Mouse (Mus musculus): ENCODE results near the gene Adgrg1.

DNA sequence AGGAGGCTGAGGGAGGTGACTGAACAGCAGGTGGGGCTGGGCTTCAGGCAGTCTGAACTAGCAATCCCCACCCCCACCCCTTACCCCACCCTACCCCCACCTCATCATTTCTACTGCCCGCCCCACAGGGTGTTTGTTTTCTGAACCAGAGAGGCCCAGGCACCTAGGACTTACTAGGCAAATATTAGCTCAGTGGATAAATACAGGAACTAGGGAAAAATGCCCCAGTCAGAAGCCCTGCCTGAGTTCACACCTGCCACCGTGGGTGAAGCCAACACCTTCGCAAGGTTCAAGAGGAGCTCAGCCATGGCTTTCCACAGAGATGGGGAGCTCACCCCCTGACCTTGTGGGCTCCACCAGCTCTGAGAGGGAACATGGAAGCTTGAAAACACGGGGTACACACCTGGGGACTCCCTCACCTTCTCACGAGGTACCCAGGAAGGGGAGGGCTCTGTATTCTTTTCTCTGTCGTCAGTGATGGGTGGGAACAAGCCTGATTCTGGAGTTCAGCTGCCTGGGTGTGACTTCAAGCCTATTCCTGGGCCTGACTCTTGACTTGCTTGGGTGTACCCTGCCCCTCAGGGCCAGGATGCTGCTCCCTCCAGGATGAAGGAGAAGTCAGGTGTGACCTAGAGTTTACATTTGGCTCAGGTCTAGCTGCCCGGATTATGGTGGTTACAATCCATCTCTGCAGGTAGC lies at the start of gene Adgrg1:
- peak; percentile 18; the same call in 1 of the 2 replicates for TF ChIP-seq CTCF (IDR thresholded peaks at IDR 0.05)
- TF ChIP-seq EP300 (IDR thresholded peaks at IDR 0.05), result no peak

All from lung, postnatal 0 days (tissue).